Mouse (Mus musculus) cerebellum, adult 11 months (tissue): ENCODE results near the gene Tgfbr3.

Experiments
- DNase-seq: peaks from one replicate; pipeline ENCODE4 v3.0.0; 2022

The Tgfbr3 gene

GRCm38 (mm10) chr5:107289234-107289764 lies at the start of gene Tgfbr3:
Tgfbr3 (minus strand) TSS chr5:107289629.
- peak; percentile 82 for DNase-seq

DNA sequence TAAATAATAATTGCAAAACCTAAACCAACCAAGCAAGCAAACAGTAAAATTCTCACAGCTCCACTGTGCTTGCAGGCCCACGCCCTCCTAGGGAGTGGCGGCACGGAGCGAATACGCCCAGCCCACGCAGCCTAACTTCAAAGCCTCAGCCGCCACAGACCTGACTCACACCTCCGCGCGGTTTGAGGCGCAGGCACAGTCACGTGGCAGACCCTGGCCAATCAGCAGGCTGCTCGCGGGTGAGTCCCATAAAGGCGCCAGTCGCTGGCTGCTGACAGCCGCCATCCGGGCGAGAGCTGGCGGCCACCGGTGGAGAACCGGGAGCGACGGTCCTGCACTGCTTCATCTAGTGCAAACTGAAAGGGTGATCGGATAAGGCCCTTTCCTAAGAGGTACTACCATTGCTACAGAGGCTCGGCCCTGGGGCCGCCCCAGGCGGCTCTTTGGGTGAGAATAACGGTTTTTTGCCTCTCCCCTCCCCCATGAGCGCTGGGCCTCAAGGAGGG lies 41.5 kb upstream of the Tgfbr3 start, which contains the start of gene Brdt:
TSS of gene Brdt (plus strand) at position 244 of the 506 bp plus-strand sequence.
- no peak for DNase-seq

GRCm38 (mm10) chr5:107320703-107321102 lies 31.3 kb upstream of the Tgfbr3 start:
- DNase-seq: no peak

DNA sequence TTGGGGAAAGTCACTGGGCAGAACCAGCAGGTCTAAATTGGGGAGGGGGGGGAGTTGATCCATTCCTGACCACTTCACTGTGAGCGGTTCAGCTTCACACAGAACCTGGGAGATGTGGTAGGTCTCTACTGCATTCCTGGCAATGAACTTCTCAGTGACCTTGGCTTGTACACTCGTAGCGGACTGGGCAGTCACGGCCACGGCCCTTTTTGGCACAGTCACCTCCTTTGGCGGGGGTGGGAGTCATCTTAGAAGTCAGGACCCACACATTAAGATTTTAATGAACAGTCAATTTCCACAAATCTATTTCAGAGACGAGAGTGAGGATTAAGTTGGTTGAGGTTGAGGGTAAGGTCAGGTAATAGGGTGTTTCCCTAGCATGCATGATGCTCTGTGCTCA lies 27.7 kb upstream of the Tgfbr3 start:
- no peak for DNase-seq

DNA sequence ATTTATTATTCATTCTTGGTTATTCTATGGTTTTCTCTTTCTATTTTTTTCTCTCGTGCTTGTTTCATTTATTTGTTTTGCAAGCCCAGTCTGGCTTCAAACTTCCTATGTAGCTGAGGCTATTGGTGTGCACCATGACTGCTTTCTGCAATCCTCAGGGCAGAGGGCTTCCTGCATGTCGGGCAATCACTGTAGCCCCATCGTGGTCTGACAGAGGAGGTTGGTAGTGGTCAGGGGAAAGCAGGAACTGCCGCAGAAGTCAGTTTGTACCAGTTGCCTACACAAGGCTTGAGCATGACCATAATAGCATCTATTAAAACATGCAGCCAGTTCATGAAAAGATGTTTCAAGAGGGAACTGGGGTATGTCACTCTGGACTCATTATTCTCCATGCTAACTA lies 18.0 kb upstream of the Tgfbr3 start:
- DNase-seq: no peak

GRCm38 (mm10) chr5:107304117-107304825 lies 14.8 kb upstream of the Tgfbr3 start:
- no peak for DNase-seq

DNA sequence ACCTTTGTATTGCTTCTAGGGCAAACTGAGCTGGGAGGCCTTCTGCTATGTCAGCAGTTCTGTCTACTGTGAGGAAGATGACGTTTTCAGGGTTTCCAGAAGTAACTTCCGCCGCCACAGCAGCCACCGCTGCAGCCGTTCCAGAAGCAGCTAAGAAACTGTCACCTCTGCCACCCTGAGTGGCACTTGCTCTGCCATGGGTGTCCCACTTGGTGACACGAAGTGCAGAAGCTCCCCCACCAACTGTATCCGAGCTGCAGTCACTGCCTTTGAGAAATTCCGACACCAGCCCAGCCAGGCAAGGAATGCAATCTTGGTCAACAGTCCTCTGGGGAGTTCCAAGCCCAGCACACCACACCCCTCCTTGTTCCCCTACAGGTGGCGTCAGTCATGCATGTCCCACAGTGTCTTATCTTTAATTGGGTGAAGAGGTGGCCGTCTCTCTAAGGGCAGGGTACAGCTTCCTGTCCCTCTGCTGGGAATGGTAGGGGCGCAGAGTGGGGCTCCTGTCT lies 14.0 kb upstream of the Tgfbr3 start:
- no peak for DNase-seq

DNA sequence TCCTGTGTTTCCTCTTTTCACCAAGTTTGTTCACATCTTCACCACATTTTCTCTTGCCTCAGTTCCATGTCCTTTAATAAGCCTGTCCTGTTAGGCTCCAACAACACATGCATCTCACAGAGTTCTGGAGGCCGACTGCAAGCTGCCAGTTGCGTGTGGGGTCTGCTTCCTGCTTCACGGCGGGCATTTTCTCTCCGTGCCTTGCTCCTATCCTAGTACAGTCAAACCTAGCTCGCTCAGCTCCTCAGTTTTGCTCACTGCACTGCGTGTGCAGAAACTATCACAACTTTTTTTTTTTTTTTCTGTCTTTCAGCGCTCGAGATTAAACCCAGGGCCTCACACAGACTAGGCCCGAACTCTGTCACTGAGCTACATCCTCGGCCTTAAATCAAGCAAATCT lies 9.4 kb upstream of the Tgfbr3 start:
- no peak for DNase-seq

GRCm38 (mm10) chr5:107296512-107297322 lies 7.3 kb upstream of the Tgfbr3 start:
- peak; percentile 64 for DNase-seq

GRCm38 (mm10) chr5:107295817-107296511 lies 6.5 kb upstream of the Tgfbr3 start:
- DNase-seq: no peak

- no peak for DNase-seq
These were observed 5.8 kb upstream of the Tgfbr3 start for GRCm38 (mm10) chr5:107295061-107295816.

DNA sequence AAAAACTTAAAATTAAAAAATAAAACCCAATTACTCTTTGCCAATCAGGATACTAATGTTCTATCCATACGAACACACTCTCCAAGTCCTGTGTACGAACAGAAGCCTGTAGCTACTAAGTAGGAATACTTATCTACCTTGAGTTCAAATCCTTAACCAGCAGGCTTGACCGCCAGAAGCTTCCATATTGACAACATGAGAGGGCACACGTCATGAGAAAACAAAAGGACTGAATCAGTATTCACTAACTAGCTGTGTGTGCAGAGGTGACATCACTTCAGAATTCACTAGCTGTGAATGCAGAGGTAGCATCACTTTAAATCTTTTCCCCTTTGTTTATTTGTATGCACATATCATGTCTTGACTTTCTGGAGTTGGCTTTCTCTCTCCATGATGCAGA lies 4.6 kb upstream of the Tgfbr3 start:
- no peak for DNase-seq

GRCm38 (mm10) chr5:107289986-107290385 lies 557 bp upstream of the Tgfbr3 start:
- DNase-seq: no peak

DNA sequence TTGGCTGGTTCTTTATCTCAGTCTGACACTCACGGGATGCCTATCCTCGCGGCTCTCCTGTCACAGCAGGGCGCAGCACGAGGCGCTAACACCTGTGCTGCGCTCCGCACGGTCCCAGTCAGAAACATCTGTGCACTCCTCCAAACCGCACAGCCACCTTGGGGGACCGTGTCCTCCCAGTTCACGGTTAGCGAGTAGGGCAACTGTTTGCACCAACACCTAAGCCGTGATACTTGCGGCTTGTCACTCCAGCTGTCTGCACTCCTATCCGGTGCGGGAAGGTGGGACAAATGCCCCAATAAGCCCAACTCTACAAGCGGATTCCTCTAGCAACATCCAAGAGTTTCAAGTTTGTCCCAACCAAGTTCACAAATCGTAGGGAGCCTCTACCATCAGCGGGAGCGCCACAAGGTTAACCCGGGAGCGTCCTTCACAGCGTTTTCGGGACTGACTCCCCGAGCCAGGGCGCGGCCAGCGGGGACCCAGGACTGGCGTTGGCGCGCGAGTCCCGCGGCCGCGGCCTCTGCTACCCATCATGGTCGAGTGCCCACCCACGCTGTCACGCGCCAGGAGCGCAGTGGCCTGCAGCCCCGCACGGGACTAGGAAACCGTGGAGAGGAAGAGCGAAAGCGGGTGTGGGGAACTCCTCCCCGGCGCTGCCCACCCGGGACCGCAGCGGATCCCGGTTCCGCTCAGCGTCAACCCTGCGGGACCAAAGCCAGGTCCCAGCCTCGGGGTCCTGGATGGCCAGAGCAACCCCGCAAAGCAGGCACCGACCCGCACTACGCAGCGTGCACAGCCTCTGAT lies 799 bp downstream of the Tgfbr3 start:
- DNase-seq: peak; percentile 35

DNA sequence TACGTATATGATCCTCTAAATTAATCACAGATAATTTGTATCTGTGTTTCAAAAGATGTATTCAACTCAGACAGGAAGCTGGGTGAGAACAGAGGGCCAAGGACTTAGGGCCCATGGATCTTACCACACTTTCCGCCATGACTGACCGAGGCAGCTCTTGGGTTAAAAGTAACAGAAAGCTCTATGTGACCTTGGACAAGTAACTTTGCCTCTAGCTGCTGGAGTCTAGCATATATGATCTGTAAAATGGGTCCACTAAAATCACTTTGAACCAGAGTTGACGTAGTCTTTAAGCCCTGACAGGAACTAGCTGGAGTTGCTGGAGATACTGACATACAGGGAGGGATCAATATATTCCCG lies 1.5 kb downstream of the Tgfbr3 start:
- no peak for DNase-seq

DNA sequence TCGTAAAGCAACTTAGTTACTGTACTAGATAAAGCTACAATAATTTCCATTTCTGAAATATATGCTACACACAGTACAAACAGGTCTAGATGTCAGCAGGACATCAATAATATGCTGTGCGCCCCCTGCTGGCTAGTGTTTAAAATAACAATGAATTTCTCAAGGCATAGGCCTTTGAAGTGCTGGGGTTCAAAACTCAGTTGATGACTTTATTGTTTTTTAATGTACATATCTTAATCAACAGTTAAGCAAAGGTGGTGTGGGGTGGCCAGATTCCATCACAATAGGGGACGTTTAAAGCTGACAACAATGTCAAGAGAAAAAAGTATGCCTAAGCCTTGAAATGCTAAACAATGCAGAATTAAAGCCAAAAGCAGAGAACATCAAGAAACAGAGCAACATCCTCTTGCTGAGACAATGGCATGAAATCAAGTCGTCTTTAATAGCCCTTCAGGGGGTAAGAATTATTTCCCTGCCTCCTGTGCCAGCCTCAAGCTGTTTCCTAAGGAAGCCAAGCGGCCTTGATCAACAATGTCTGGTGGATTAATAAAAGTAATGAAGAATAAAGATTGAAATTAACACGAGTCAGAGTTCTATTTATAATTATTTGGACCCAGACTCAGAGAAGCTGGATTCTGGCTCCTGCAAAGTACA lies 2.0 kb downstream of the Tgfbr3 start:
- peak; percentile 59 for DNase-seq

DNA sequence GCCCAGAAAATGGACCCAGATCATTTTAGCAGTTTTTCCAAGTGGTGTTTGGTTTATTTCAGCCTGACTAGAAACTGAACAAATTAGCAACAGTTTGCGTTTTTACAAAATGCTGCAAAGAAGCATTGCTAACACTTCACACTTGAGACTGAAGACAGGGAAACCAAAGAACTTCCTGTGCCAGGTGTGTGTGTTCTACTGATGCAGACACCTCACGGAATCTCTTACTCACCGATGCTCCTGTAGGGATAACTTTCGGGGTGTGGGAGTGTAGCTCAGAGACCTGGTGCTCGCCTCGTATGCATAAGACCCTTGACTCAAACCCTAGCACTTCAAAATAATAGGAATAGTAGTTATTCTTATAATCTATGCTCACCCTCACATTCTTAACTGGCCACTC lies 3.9 kb downstream of the Tgfbr3 start:
- no peak for DNase-seq

DNA sequence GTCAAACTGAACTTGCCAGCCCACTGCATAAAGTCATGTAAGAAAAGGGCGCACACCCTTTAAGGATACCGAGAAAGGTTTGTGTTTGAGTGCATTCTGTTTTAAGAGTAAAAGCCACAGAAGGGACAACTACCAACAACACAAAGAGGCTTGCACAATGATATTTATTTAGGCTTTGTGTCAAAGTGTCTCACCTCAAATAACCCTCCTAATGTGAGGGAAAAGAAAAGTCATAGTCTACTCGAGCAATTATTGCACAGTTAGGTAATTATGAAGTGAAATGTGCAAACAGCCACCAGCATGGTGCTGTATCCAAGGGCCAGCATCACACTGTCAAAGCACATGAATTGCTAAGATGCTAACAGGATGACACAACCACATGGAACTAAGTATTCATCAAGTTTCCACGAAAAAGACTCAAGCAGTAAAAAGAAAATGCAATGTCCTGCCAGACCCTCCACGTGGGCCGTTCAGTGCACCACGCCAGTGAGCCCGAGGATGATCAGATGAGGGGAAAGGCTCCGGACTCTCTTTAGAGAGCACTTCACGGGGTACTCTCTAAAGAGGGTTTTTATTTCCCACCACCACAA lies 5.4 kb downstream of the Tgfbr3 start:
- no peak for DNase-seq

DNA sequence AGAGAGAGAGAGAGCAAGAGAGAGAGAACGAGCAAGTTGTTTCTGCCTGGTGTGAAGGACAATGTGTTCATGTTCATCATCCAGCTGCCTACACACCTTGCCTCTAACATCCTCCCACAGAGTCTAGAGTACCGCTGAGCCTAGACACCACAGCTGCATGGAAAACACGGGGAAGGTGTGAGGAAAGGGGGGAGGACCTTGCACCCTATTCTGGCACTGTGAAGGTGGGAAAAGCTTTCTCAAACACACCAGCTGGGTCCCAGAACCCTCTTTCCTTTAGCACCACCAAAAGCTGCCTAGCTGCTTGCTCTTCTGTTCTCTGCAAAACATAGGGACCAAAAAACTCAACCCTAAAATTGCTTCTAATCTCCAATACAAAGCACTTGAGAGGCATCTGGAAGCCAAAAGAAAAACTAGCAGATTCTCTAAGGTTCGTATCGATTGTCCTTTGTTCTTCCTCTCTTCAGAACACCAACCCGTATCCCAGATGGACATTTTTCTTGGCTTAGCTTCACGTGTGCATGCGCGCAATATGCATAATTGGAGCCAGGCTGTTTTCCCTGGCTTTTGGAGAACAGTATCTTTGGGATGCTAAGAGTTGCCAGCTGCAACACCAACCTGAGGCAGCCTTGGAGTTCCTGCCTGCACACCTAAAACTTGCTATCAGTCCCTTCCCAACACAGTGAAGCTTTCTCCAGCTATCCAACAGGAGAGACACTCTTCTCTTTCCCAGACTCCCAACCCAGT lies 6.7 kb downstream of the Tgfbr3 start:
- DNase-seq: no peak

GRCm38 (mm10) chr5:107279263-107279662 lies 10.2 kb downstream of the Tgfbr3 start:
- DNase-seq: peak; percentile 80
